Mouse (Mus musculus) neural tube, embryonic 12.5 days (tissue): ENCODE measurements around the gene Wnt10a. TPM values are rescaled to one million over a fixed set of nuclear protein-coding genes. Genes with fewer than 3 reads are reported as not detected.
"Not testable (repeated sequence)": the region's sequence is repeated elsewhere in the genome, so short reads cannot be mapped to it uniquely, and the experiment has no call there.

Experiments
- ATAC-seq: fragments of 200-750 bp; cut with Nextera tagmentation; 2 replicates; pipeline ENCODE4 v1.8.0; 2017; ENCODE audit warnings: low read depth, mild to moderate bottlenecking, moderate TSS enrichment, moderate library complexity; ENCODE audit not compliant: low FRiP score
- H3K27ac ChIP-seq: fragments of 300-500 bp; sonication (generic); 2 replicates; pipeline ENCODE4 v1.5.1; 2016
- H3K27me3 ChIP-seq: fragments of 300-500 bp; sonication (generic); replicated peaks from 2 replicates; pipeline ENCODE4 v1.6.1; 2016; ENCODE audit warnings: mild to moderate bottlenecking
- H3K36me3 ChIP-seq: fragments of 300-500 bp; sonication (generic); 2 replicates; pipeline ENCODE4 v1.6.1; 2016; ENCODE audit warnings: mild to moderate bottlenecking
- H3K4me1 ChIP-seq: fragments of 300-500 bp; sonication (generic); 2 replicates; pipeline ENCODE4 v1.6.1; 2016
- H3K4me2 ChIP-seq: fragments of 300-500 bp; sonication (generic); replicated peaks from 2 replicates; pipeline ENCODE4 v1.6.1; 2016; ENCODE audit warnings: mild to moderate bottlenecking
- H3K4me3 ChIP-seq: fragments of 300-500 bp; sonication (generic); 2 replicates; pipeline ENCODE4 v1.5.1; 2016
- H3K9ac ChIP-seq: fragments of 300-500 bp; sonication (generic); 2 replicates; pipeline ENCODE4 v1.6.1; 2016; ENCODE audit warnings: mild to moderate bottlenecking
- H3K9me3 ChIP-seq: fragments of 300-500 bp; sonication (generic); 2 replicates; pipeline ENCODE4 v1.6.1; 2016; ENCODE audit warnings: mild to moderate bottlenecking
- WGBS: fragments of 180-500 bp; shearing (Covaris S2); methylation state at CpG from one replicate; pipeline ENCODE4 v1.1.7; 2016; 5-methylcytosine and 5-hydroxymethylcytosine counted together
- polyA plus RNA-seq: library from polyadenylated mRNA; unstranded; fragments of >200 nt; fragmentation: Nextera tagmentation; extraction: Ambion mirVana; gene quantifications from 2 replicates; pipeline ENCODE4 v1.2.1, GENCODE M21; 2016

The Wnt10a gene
- polyA plus RNA-seq, 1 experiment from 2014 or later = 1.2 TPM

DNA sequence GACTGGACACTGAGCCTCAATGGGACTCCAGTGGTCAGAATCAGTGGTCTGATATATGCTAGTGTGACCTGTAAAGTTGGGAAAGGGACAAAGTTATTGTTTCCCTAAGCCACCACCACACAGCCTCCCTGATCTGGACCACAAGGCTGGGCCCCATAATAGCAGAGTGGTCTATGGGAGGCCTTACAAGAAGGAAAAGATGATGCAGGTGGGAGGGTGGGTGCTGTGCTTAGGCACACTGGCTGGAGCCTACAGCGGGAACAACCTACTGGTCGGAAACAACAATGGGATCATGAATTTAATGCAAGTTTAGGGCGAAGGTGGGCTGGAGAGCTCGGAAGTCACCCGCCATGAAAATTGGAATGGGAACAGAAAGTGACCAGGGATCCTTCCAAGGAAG, 14.5 kb downstream of the Wnt10a start:
- H3K4me1 ChIP-seq = peaks cover 40% of the 10 kb centered on the region
- H3K4me2 ChIP-seq = no peak overlapping the region; the same call in 1 of the 2 replicates

GRCm38 (mm10) chr1:74806360-74807311, 15.3 kb downstream of the Wnt10a start:
- WGBS = 2% methylated on average over 38 of the region's 38 CpGs
- peak; percentile 55 for ATAC-seq
- H3K4me1 ChIP-seq = peaks cover 38% of the 10 kb centered on the region

More for the DNA sequence above, 14.5 kb downstream of the Wnt10a start:
- ATAC-seq = no peak
- H3K4me3 ChIP-seq = no peak overlapping the region
- H3K27me3 ChIP-seq = peaks cover 68% of the 10 kb centered on the region
- H3K9ac ChIP-seq = no peak overlapping the region
- H3K9me3 ChIP-seq = no peaks in the 10 kb centered on the region
- no peaks in the 10 kb centered on the region for H3K36me3 ChIP-seq
- 10% methylated on average over 5 of the region's 5 CpGs for WGBS
- H3K27ac ChIP-seq = no peak overlapping the region

GRCm38 (mm10) chr1:74807551-74808071, 16.3 kb downstream of the Wnt10a start:
- peak; percentile 22 for ATAC-seq
- 2% methylated on average over 23 of the region's 23 CpGs for WGBS

More at GRCm38 (mm10) chr1:74806360-74807311, 15.3 kb downstream of the Wnt10a start:
- Histone ChIP-seq H3K9ac (0 out of 2 replicates have a peak overlapping the region, but pooled peaks have one; percentile 2), H3K4me3 (peak overlapping the region; percentile 33), H3K36me3 (no peaks in the 10 kb centered on the region), H3K27ac (no peak overlapping the region), H3K9me3 (no peaks in the 10 kb centered on the region), H3K4me2 (peak overlapping the region; percentile 71), H3K27me3 (peaks cover 62% of the 10 kb centered on the region)

GRCm38 (mm10) chr1:74808078-74808477, 16.8 kb downstream of the Wnt10a start:
- no peak overlapping the region for H3K4me3 ChIP-seq
- ATAC-seq = peak; percentile 58
- H3K9me3 ChIP-seq = no peaks in the 10 kb centered on the region
- under 1% methylated on average over 16 of the region's 16 CpGs for WGBS
- H3K9ac ChIP-seq = no peak overlapping the region
- H3K27me3 ChIP-seq = peaks cover 47% of the 10 kb centered on the region
- H3K27ac ChIP-seq = no peak overlapping the region
- H3K36me3 ChIP-seq = no peaks in the 10 kb centered on the region
- peak overlapping the region; percentile 71 for H3K4me2 ChIP-seq
- peaks cover 32% of the 10 kb centered on the region for H3K4me1 ChIP-seq

More at GRCm38 (mm10) chr1:74807551-74808071, 16.3 kb downstream of the Wnt10a start:
- Histone ChIP-seq H3K9me3 (no peaks in the 10 kb centered on the region), H3K4me1 (peaks cover 37% of the 10 kb centered on the region), H3K9ac (0 out of 2 replicates have a peak overlapping the region, but pooled peaks have one; percentile 2), H3K36me3 (no peaks in the 10 kb centered on the region), H3K27me3 (peaks cover 52% of the 10 kb centered on the region), H3K4me2 (peak overlapping the region; percentile 71), H3K27ac (no peak overlapping the region), H3K4me3 (no peak overlapping the region)

DNA sequence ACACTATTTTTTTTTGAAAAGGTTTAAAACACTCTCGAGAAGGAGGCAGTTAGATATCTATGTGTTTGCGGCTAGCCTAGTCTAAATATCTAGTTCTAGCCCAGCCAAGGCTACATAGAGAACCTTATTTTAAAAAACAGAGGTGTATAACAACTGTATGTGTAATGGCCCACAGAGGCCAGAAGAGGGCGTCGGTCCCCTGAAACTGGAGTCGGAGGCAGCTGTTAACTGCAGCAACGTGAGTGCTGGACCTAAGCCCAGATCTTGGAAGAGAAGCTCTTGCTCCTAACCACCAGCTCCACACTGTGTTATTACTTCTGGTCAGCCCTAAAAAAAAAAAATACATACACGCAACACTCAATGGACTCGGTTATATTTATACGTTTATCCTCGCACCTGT, 17.7 kb downstream of the Wnt10a start:
- Histone ChIP-seq H3K9me3 (no peaks in the 10 kb centered on the region), H3K36me3 (no peaks in the 10 kb centered on the region), H3K4me3 (no peak overlapping the region), H3K27ac (no peak overlapping the region), H3K9ac (no peak overlapping the region), H3K27me3 (peaks cover 38% of the 10 kb centered on the region), H3K4me1 (peaks cover 24% of the 10 kb centered on the region), H3K4me2 (no peak overlapping the region)
- no peak for ATAC-seq
- WGBS = 62% methylated on average over 10 of the region's 10 CpGs

GRCm38 (mm10) chr1:74814931-74815647, 23.8 kb downstream of the Wnt10a start:
- Histone ChIP-seq H3K4me3 (no peak overlapping the region), H3K27ac (no peak overlapping the region), H3K4me2 (no peak overlapping the region), H3K4me1 (peaks cover 7% of the 10 kb centered on the region; the same call in 1 of the 2 replicates), H3K36me3 (no peaks in the 10 kb centered on the region), H3K9ac (no peak overlapping the region), H3K27me3 (no peaks in the 10 kb centered on the region), H3K9me3 (no peaks in the 10 kb centered on the region)
- 78% methylated on average over 9 of the region's 9 CpGs for WGBS
- ATAC-seq = no peak

- H3K36me3 ChIP-seq, H3K4me3 ChIP-seq, H3K27ac ChIP-seq, H3K9ac ChIP-seq, H3K4me2 ChIP-seq, H3K27me3 ChIP-seq, H3K4me1 ChIP-seq, H3K9me3 ChIP-seq, ATAC-seq: not testable (repeated sequence)
- WGBS = 90% methylated on average over 6 of the region's 6 CpGs
These were observed 24.6 kb downstream of the Wnt10a start for GRCm38 (mm10) chr1:74815965-74816364.

- Histone ChIP-seq H3K27me3 (no peaks in the 10 kb centered on the region), H3K4me3 (peak overlapping the region; percentile 61), H3K27ac (peak overlapping the region; percentile 86), H3K4me1 (peaks cover 7% of the 10 kb centered on the region; the same call in 1 of the 2 replicates), H3K36me3 (no peaks in the 10 kb centered on the region), H3K4me2 (peak overlapping the region; percentile 68), H3K9ac (peak overlapping the region; percentile 86), H3K9me3 (no peaks in the 10 kb centered on the region)
- 6% methylated on average over 38 of the region's 38 CpGs for WGBS
- peak; percentile 79 for ATAC-seq
These were observed 25.4 kb downstream of the Wnt10a start for GRCm38 (mm10) chr1:74816612-74817199.

GRCm38 (mm10) chr1:74817219-74817618, 25.9 kb downstream of the Wnt10a start:
- Histone ChIP-seq H3K4me1 (peaks cover 7% of the 10 kb centered on the region; the same call in 1 of the 2 replicates), H3K27ac (peak overlapping the region; percentile 86), H3K4me3 (peak overlapping the region; percentile 61), H3K36me3 (no peaks in the 10 kb centered on the region), H3K27me3 (no peaks in the 10 kb centered on the region), H3K9ac (peak overlapping the region; percentile 86), H3K9me3 (no peaks in the 10 kb centered on the region), H3K4me2 (peak overlapping the region; percentile 68)
- WGBS = 13% methylated on average over 14 of the region's 14 CpGs
- ATAC-seq = 0 out of 2 replicates have a peak, but pooled peaks have one; percentile 11

DNA sequence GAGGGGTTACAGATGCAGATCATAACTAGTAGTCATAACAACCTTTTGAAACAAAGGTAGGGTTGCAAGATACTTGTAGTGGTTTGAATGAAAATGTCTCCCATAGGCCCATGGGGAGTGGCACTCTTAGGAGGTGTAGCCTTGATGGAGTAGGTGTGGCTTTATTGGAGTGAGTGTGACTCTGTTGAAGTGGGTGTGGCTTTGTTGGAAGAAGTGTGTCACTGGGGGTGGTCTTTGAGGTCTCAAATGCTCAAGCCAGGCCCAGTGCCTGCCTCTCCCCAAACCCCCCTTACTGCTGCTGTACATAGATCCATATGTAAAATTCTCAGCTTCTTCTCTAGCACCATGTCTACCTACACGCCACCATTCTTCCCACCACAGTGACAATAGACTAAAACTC, 27.2 kb downstream of the Wnt10a start:
- peaks cover 7% of the 10 kb centered on the region; the same call in 1 of the 2 replicates for H3K4me1 ChIP-seq
- WGBS = 100% methylated on average over 1 of the region's 1 CpGs
- ATAC-seq = no peak
- H3K27ac ChIP-seq = no peak overlapping the region
- no peaks in the 10 kb centered on the region for H3K27me3 ChIP-seq
- H3K36me3 ChIP-seq = no peaks in the 10 kb centered on the region
- H3K9ac ChIP-seq = no peak overlapping the region
- H3K4me3 ChIP-seq = no peak overlapping the region
- H3K4me2 ChIP-seq = no peak overlapping the region
- H3K9me3 ChIP-seq = no peaks in the 10 kb centered on the region

GRCm38 (mm10) chr1:74823598-74823997, 32.3 kb downstream of the Wnt10a start:
- H3K27me3 ChIP-seq, H3K4me3 ChIP-seq, ATAC-seq, H3K27ac ChIP-seq, H3K4me1 ChIP-seq, H3K9ac ChIP-seq, H3K36me3 ChIP-seq, H3K4me2 ChIP-seq, H3K9me3 ChIP-seq: not testable (repeated sequence)
- WGBS = 97% methylated on average over 4 of the region's 4 CpGs
